Mouse (Mus musculus) spleen, adult 2 months (tissue): ENCODE results near the gene Nck2.

ENCODE experiments used
- CTCF ChIP-seq: fragments of 200-500 bp; IDR thresholded peaks from 2 replicates; pipeline ENCODE4 v1.5.1; 2011; ENCODE audit warnings: mild to moderate bottlenecking, inconsistent platforms; ENCODE audit not compliant: insufficient read depth, insufficient read length, insufficient replicate concordance; ENCODE audit errors: extremely low read depth
- POLR2A ChIP-seq: fragments of 200-500 bp; IDR thresholded peaks from 2 replicates; pipeline ENCODE4 v1.6.1; 2011; ENCODE audit warnings: low read depth, low read length, inconsistent platforms

DNA sequence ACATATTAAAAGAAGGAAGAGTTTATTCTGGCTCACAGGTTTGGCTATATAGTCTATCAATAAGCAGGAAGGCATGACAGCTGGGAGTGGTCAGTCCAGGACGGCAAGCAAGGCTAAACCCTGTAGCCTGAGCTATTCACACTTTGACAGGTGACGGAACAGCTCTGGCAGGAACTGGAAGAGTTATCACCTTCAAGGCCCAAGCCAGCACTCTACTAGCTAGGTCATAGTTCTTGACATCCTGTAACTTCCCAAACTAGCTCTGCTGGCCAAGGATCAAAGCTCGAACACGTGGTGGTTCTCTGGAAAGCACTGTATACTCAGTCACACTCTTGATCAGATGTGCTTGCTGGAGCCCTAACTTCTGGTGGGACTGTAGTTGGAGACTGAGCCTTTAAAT, 10.5 kb upstream of the Nck2 start:
- TF ChIP-seq POLR2A (no peak), CTCF (no peak)
